ENCODE assay signal across 9 mouse cellular contexts in the genomic region with DNA sequence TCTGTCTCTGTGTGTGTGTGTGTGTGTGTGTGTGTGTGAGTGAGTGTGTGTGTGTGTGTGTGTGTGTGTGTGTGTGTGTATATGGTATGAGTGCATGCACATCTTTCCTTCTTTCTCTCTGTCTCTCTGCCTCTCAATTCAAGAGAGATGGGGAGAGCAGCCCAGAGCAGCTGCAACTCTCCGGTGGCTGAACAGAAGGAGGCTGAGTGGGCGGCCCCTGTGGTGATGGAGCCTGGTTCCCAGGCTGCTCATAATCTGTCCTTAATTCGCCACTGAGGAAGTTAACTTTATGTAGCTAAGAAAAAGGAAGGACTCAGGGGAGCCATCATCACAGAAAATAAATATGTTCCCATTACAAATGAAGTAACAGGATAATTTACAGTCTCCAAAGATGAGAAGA.
DNase-seq lines count a peak whose midpoint lies in the region; ATAC-seq and TF ChIP-seq lines count a peak whose summit lies in the region.
"Had no signal": no experiment of that assay in that cellular context is flagged by ENCODE, and none has a peak within 500 bp of the region (broad histone marks: within the 10 kb centered on the region; RNA-seq: fewer than 3 reads in every experiment).

No protein-coding gene starts in this region.

- TF ChIP-seq CTCF in cortical plate, adult 2 months (IDR thresholded peaks at IDR 0.05; ENCODE audit: extremely low read depth, insufficient read depth, low read length): no peak

- no peak overlapping the region; the same call in 1 of the 2 replicates for H3K4me2 ChIP-seq in midbrain, embryonic 16.5 days (ENCODE audit: low read length)
- H3K4me2 ChIP-seq: heart, embryonic 12.5 days had no signal

- peak; percentile 21 for DNase-seq in cerebellum, adult 11 months
- DNase-seq in layer of hippocampus, adult 8-10 months (ENCODE audit: low spot score in 2 of 2): peak; percentile 64 to 75
- DNase-seq in natural killer cell, adult 2 months (ENCODE audit: low spot score in 2 of 2): no peak
- DNase-seq in urinary bladder, postnatal 10 days (ENCODE audit: low spot score): no peak
- no peak for DNase-seq in thymus, postnatal 14 days
- DNase-seq in heart, postnatal 10 days: no peak

- no peak overlapping the region for H3K9ac ChIP-seq in midbrain, embryonic 16.5 days (ENCODE audit: low read depth, low read length)
- H3K9ac ChIP-seq: heart, embryonic 12.5 days had no signal

- WGBS in midbrain, embryonic 16.5 days: 10% methylated on average over 3 of the region's 3 CpGs

- TF ChIP-seq POLR2A in cortical plate, adult 2 months (IDR thresholded peaks at IDR 0.05; ENCODE audit: extremely low read depth, insufficient read depth, low read length): no peak

- no peak overlapping the region for H3K4me3 ChIP-seq in cortical plate, adult 2 months (ENCODE audit: insufficient read depth, low read length)
- H3K4me3 ChIP-seq in midbrain, embryonic 16.5 days (ENCODE audit: low read depth, low read length): no peak overlapping the region
- H3K4me3 ChIP-seq: heart, embryonic 12.5 days had no signal

- intact Hi-C loops in heart, postnatal 10 days (cut with DNase I): no loop called here

- no peaks in the 10 kb centered on the region for H3K9me3 ChIP-seq in midbrain, embryonic 16.5 days (replicated peaks; ENCODE audit: control insufficient read depth, low read length, poor library complexity, severe bottlenecking)

- peaks cover 2% of the 10 kb centered on the region; the same call in 1 of the 2 replicates for H3K36me3 ChIP-seq in midbrain, embryonic 16.5 days (ENCODE audit: control insufficient read depth, insufficient read depth, low read length)
- H3K36me3 ChIP-seq: heart, embryonic 12.5 days had no signal

- no peaks in the 10 kb centered on the region for H3K27me3 ChIP-seq in midbrain, embryonic 16.5 days (ENCODE audit: control insufficient read depth, insufficient read depth, low read depth, low read length)
- H3K27me3 ChIP-seq: heart, embryonic 12.5 days had no signal

- H3K4me1 ChIP-seq in cortical plate, adult 2 months (ENCODE audit: control insufficient read depth, insufficient read depth, low read length): peaks cover 14% of the 10 kb centered on the region
- peaks cover 11% of the 10 kb centered on the region for H3K4me1 ChIP-seq in midbrain, embryonic 16.5 days (ENCODE audit: control insufficient read depth, insufficient read depth, low read length)
- H3K4me1 ChIP-seq: heart, embryonic 12.5 days had no signal

- H3K27ac ChIP-seq in cortical plate, adult 2 months (ENCODE audit: insufficient read depth, low read length): peak overlapping the region; percentile 66; the same call in 1 of the 2 replicates
- H3K27ac ChIP-seq in midbrain, embryonic 16.5 days (ENCODE audit: low read length): no peak overlapping the region

- peak; percentile 58; the same call in 1 of the 2 replicates for ATAC-seq in midbrain, embryonic 16.5 days

Comparison
In these comparisons a context has a peak if more than half of its experiments do, and no peak if none do; other contexts are left out.
1. DNase-seq: peak in cerebellum, adult 11 months (single experiment) and layer of hippocampus, adult 8-10 months (2 of 2); none in natural killer cell, adult 2 months (0 of 2), urinary bladder, postnatal 10 days (single experiment), thymus, postnatal 14 days (single experiment) and heart, postnatal 10 days (0 of 2).